Mouse (Mus musculus) forebrain, embryonic 15.5 days (tissue): ENCODE data around the gene Dlec1. TPM values are rescaled to one million over a fixed set of nuclear protein-coding genes. Genes with fewer than 3 reads are reported as not detected.

Experiments used
- ATAC-seq: fragments of 200-750 bp; cut with Nextera tagmentation; replicated peaks from 2 replicates; pipeline ENCODE4 v1.8.0; 2017; ENCODE audit warnings: mild to moderate bottlenecking, moderate TSS enrichment, moderate library complexity
- H3K27ac ChIP-seq: fragments of 300-500 bp; sonication (generic); replicated peaks from 2 replicates; pipeline ENCODE4 v1.5.1; 2015; ENCODE audit warnings: mild to moderate bottlenecking, inconsistent platforms
- H3K27me3 ChIP-seq: fragments of 300-500 bp; sonication (generic); 2 replicates; pipeline ENCODE4 v1.6.1; 2015; ENCODE audit warnings: inconsistent platforms
- H3K36me3 ChIP-seq: fragments of 300-500 bp; sonication (generic); 2 replicates; pipeline ENCODE4 v1.6.1; 2015; ENCODE audit warnings: mild to moderate bottlenecking, inconsistent platforms
- H3K4me1 ChIP-seq: fragments of 300-500 bp; sonication (generic); 2 replicates; pipeline ENCODE4 v1.6.1; 2015; ENCODE audit warnings: inconsistent platforms
- H3K4me2 ChIP-seq: fragments of 300-500 bp; sonication (generic); replicated peaks from 2 replicates; pipeline ENCODE4 v1.6.1; 2015; ENCODE audit warnings: mild to moderate bottlenecking, inconsistent platforms
- H3K4me3 ChIP-seq: fragments of 300-500 bp; sonication (generic); 2 replicates; pipeline ENCODE4 v1.5.1; 2015; ENCODE audit warnings: mild to moderate bottlenecking, inconsistent platforms
- H3K9ac ChIP-seq: fragments of 300-500 bp; sonication (generic); replicated peaks from 2 replicates; pipeline ENCODE4 v1.6.1; 2015; ENCODE audit warnings: mild to moderate bottlenecking, inconsistent platforms
- H3K9me3 ChIP-seq: fragments of 300-500 bp; sonication (generic); 2 replicates; pipeline ENCODE4 v1.6.1; 2016; ENCODE audit warnings: inconsistent platforms
- WGBS: fragments of 180-500 bp; shearing (Covaris S2); methylation state at CpG from one replicate; pipeline ENCODE4 v1.1.7; 2015; ENCODE audit warnings: mixed read lengths; 5-methylcytosine and 5-hydroxymethylcytosine counted together
- polyA plus RNA-seq: library from polyadenylated mRNA; unstranded; fragments of >200 nt; fragmentation: Nextera tagmentation; extraction: Ambion mirVana; gene quantifications from 2 replicates; pipeline ENCODE4 v1.2.1, GENCODE M21; 2015

Dlec1 gene
- 0.36 and 1.00 TPM in 2 replicates for polyA plus RNA-seq

DNA sequence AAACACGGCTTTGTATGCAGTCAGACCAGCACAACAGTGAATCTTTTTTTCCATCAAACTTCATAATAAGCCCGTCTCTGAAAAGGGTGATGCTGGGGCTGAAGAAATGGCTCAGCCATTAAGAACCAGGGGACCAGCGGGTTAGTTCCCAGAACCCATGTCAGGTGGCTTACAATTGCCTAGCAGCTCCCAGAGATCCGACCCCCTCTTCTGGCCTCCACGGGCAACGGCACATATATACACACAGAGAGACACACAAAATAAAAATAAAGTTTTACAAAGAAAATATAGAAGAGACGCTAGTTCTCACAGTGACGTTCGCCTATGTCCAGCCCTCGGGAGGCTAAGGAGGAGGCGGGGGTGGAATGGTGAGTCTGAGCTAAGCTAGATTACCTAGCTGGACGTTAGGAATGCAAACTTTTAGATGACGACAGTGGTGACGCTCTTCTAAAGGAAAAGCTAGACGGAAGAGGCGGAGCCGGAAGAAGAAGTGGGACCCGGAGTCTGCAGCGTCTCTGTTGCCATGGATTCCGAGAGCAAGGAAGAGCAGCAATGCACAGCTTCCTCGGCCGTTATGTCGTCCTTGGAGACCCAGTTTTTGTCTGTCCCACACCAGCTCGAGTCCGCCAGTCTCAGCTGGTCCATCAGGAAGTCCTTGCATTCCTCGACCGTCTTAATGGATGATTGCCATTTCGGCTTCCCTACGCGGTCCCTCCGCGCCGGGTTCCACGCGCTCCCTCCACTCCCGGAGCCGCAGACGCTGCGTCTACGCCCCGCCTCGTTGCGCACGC lies at the start of gene Dlec1:
TSS of gene Dlec1 (plus strand) at position 487 of the 791 bp plus-strand sequence.
- H3K4me2 ChIP-seq: peak within 1 kb of the TSS; percentile 82
- no peaks in the 10 kb centered on the region for H3K9me3 ChIP-seq
- H3K4me3 ChIP-seq: peak within 1 kb of the TSS; percentile 62
- ATAC-seq: peak; percentile 94
- H3K4me1 ChIP-seq: peaks cover 8% of the 10 kb centered on the region
- no peak within 1 kb of the TSS for H3K27ac ChIP-seq
- no peaks in the 10 kb centered on the region for H3K36me3 ChIP-seq
- 2% methylated on average over 44 of the region's 44 CpGs for WGBS
- H3K27me3 ChIP-seq: no peaks in the 10 kb centered on the region; the same call in 1 of the 2 replicates
- H3K9ac ChIP-seq: peak within 1 kb of the TSS; percentile 43

GRCm38 (mm10) chr9:119053964-119054576 lies 48.2 kb upstream of the Dlec1 start:
- H3K27ac ChIP-seq: no peak overlapping the region
- no peak overlapping the region for H3K9ac ChIP-seq
- ATAC-seq: no peak
- no peak overlapping the region for H3K4me2 ChIP-seq
- H3K9me3 ChIP-seq: no peaks in the 10 kb centered on the region
- no peaks in the 10 kb centered on the region for H3K36me3 ChIP-seq
- 85% methylated on average over 9 of the region's 9 CpGs for whole genome bisulfite sequencing
- no peaks in the 10 kb centered on the region for H3K27me3 ChIP-seq
- peaks cover 8% of the 10 kb centered on the region for H3K4me1 ChIP-seq
- no peak overlapping the region for H3K4me3 ChIP-seq

- Histone ChIP-seq H3K4me1 (peaks cover 8% of the 10 kb centered on the region), H3K27ac (no peak overlapping the region), H3K9me3 (no peaks in the 10 kb centered on the region), H3K4me3 (no peak overlapping the region), H3K4me2 (no peak overlapping the region), H3K9ac (no peak overlapping the region), H3K36me3 (no peaks in the 10 kb centered on the region), H3K27me3 (no peaks in the 10 kb centered on the region)
- ATAC-seq: no peak
- 87% methylated on average over 4 of the region's 4 CpGs for WGBS
Observed at GRCm38 (mm10) chr9:119055336-119055735, 46.9 kb upstream of the Dlec1 start.

DNA sequence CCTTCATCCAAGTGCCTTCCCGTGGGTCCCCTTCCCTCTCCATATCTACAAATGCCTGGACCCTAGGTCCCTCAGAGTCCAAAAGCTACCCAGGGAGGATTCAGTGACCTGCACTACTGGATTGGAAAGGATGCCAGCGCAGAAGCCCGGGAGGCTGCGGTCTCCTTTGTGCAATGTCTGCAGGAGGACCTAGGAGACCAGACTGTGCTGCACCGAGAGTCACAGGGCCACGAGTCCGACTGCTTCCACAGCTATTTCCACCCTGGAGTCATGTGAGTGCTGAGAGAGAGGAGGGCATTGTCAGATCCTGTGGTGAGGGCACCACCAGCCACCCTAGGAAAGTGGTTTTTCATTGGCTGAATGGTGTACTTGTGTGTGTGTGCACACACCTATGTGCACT lies 44.0 kb upstream of the Dlec1 start:
- H3K9me3 ChIP-seq: no peaks in the 10 kb centered on the region
- H3K36me3 ChIP-seq: no peaks in the 10 kb centered on the region
- H3K27ac ChIP-seq: no peak overlapping the region
- H3K27me3 ChIP-seq: no peaks in the 10 kb centered on the region
- WGBS: 81% methylated on average over 7 of the region's 7 CpGs
- no peak overlapping the region for H3K4me3 ChIP-seq
- H3K4me2 ChIP-seq: no peak overlapping the region
- H3K4me1 ChIP-seq: 0 out of 2 replicates have a peak, but pooled peaks cover 2% of the 10 kb centered on the region
- no peak for ATAC-seq
- H3K9ac ChIP-seq: no peak overlapping the region

DNA sequence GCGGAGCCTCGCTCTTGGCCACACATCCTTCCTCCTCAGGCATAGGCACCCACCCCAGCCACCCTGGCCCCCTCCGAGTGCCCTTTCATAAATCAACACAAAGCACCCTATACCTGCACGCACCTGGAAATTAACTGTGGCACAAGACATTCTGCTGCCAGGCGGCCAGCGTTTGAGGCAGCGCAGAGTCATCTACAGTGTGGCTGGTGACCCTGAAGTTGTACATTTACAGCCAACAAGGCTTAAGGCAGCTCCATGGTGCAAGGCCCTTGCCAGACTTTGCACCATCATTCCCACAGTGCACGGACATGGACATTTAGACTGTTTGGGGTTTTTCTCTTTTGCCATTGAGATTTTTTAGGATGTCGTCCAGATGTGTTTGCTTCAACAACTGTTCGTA lies 41.6 kb upstream of the Dlec1 start:
- Histone ChIP-seq H3K27ac (no peak overlapping the region), H3K4me2 (no peak overlapping the region), H3K36me3 (no peaks in the 10 kb centered on the region), H3K27me3 (no peaks in the 10 kb centered on the region), H3K9me3 (no peaks in the 10 kb centered on the region), H3K4me3 (no peak overlapping the region), H3K4me1 (0 out of 2 replicates have a peak, but pooled peaks cover 2% of the 10 kb centered on the region), H3K9ac (no peak overlapping the region)
- no peak for ATAC-seq
- 92% methylated on average over 10 of the region's 10 CpGs for WGBS

DNA sequence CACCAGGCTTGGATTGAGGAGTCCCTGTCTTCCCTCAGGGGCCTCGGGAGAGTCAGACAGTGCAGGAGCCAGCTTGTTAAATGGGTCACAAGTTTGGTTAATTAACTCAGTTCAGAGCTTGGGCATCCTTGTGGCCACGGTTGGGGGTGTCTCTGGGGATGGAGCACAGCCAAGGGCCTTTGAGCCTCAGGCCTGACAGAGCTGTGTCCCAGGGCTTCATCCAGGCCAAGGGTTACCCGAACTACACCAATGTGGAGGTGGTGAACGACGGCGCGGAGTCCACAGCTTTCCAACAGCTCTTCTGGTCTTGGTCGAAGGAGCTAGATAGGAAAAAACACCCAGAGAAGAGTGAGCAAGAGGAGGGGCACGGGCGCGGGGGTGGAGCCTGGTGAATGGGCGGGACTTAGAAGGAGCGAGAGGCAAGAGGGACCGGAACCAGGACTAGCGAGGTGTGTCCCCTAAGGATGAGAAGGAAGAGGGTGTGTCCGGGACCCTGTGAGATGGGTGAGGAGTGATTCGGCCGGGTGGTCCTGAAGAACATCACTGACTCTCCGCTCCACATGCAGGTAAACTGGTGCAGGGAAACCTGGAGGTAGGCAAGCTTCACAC lies 39.1 kb upstream of the Dlec1 start:
- H3K9me3 ChIP-seq: no peaks in the 10 kb centered on the region
- H3K4me1 ChIP-seq: 0 out of 2 replicates have a peak, but pooled peaks cover 2% of the 10 kb centered on the region
- no peaks in the 10 kb centered on the region for H3K36me3 ChIP-seq
- no peak overlapping the region for H3K4me2 ChIP-seq
- no peak overlapping the region for H3K4me3 ChIP-seq
- WGBS: 29% methylated on average over 19 of the region's 19 CpGs
- no peak overlapping the region for H3K27ac ChIP-seq
- ATAC-seq: no peak
- H3K27me3 ChIP-seq: no peaks in the 10 kb centered on the region
- H3K9ac ChIP-seq: no peak overlapping the region

- no peak overlapping the region for H3K27ac ChIP-seq
- no peaks in the 10 kb centered on the region for H3K27me3 ChIP-seq
- WGBS: 80% methylated on average over 4 of the region's 4 CpGs
- ATAC-seq: no peak
- no peak overlapping the region for H3K4me2 ChIP-seq
- H3K9me3 ChIP-seq: no peaks in the 10 kb centered on the region
- H3K4me1 ChIP-seq: 0 out of 2 replicates have a peak, but pooled peaks cover 2% of the 10 kb centered on the region
- H3K9ac ChIP-seq: no peak overlapping the region
- H3K4me3 ChIP-seq: no peak overlapping the region
- no peaks in the 10 kb centered on the region for H3K36me3 ChIP-seq
Observed at GRCm38 (mm10) chr9:119064296-119064695, 38.0 kb upstream of the Dlec1 start.

DNA sequence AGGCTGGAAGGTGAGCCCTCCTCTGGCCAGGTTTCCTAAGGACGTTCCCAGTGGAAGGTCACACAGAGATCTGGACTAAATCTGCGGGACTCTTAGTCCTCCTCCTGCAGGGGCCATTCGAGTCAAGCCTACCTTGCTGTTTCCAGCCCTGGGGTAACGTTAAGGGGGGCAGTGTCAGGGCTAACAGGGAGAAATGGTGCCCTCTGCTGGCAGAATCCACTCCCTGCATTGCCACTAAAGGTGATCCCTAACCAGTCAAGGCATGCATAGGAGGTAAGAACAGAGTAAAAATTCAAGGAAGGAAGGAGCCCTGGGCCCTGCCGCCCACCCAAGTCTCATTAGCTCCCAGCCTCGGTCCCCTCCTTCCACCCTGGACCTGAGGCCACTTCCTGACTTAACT lies 34.7 kb upstream of the Dlec1 start:
- Histone ChIP-seq H3K4me2 (no peak overlapping the region), H3K9me3 (no peaks in the 10 kb centered on the region), H3K27ac (no peak overlapping the region), H3K36me3 (no peaks in the 10 kb centered on the region; the same call in 1 of the 2 replicates), H3K9ac (no peak overlapping the region), H3K27me3 (no peaks in the 10 kb centered on the region), H3K4me1 (0 out of 2 replicates have a peak, but pooled peaks cover 2% of the 10 kb centered on the region), H3K4me3 (no peak overlapping the region)
- peak; percentile 73 for ATAC-seq
- WGBS: 1% methylated on average over 6 of the region's 6 CpGs

- Histone ChIP-seq H3K27ac (no peak overlapping the region), H3K4me3 (no peak overlapping the region), H3K9ac (no peak overlapping the region), H3K27me3 (no peaks in the 10 kb centered on the region), H3K9me3 (no peaks in the 10 kb centered on the region), H3K4me2 (no peak overlapping the region), H3K4me1 (no peaks in the 10 kb centered on the region), H3K36me3 (no peaks in the 10 kb centered on the region; the same call in 1 of the 2 replicates)
- 88% methylated on average over 11 of the region's 11 CpGs for WGBS
- 0 out of 2 replicates have a peak, but pooled peaks have one; percentile 26 for ATAC-seq
Observed at GRCm38 (mm10) chr9:119068266-119068665, 34.0 kb upstream of the Dlec1 start.

DNA sequence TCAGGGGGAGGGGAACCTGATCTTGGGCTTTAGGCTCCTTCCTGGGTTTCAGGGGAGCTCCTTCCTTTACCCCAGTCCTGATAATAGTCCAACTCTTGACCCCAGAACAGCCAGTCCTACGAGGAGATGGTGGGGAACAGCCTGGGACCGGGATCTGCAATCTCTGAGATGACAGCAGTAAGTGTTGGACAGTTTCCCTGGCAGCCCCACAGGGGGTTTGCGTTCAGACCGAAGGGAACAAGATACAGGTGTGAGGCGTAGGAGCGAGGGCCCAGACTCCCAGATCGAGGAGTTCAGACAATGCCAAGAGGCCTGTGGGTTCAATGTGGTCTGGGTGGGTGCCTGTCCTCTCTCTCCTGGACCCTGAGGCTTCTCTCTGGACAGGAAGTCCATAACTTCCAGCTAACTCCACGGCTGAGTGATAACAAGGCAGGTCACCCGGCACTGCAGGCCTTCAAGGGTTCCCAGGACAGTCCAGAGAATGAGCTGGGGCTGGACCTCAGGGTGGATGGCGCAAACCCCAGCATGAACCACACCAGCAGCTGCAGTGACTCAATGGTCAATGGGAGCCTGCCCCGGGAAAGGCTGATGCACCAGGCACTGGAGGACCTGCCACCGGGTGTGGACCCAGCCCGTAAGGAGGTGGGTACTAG lies 32.0 kb upstream of the Dlec1 start:
- Histone ChIP-seq H3K27me3 (no peaks in the 10 kb centered on the region), H3K4me1 (no peaks in the 10 kb centered on the region), H3K9ac (no peak overlapping the region), H3K4me3 (no peak overlapping the region), H3K4me2 (no peak overlapping the region), H3K36me3 (no peaks in the 10 kb centered on the region; the same call in 1 of the 2 replicates), H3K27ac (no peak overlapping the region), H3K9me3 (no peaks in the 10 kb centered on the region)
- 88% methylated on average over 13 of the region's 13 CpGs for WGBS
- no peak for ATAC-seq

GRCm38 (mm10) chr9:119071786-119072185 lies 30.5 kb upstream of the Dlec1 start:
- WGBS: 90% methylated on average over 9 of the region's 9 CpGs
- Histone ChIP-seq H3K4me1 (no peaks in the 10 kb centered on the region), H3K4me2 (no peak overlapping the region), H3K9ac (no peak overlapping the region), H3K36me3 (no peaks in the 10 kb centered on the region; the same call in 1 of the 2 replicates), H3K4me3 (no peak overlapping the region), H3K27me3 (no peaks in the 10 kb centered on the region), H3K27ac (no peak overlapping the region), H3K9me3 (no peaks in the 10 kb centered on the region)
- ATAC-seq: no peak
